Mouse (Mus musculus) ovary, postnatal 36 days (tissue): ENCODE data around the gene Slc38a3.

ENCODE experiments used
- DNase-seq: peaks from one replicate; pipeline ENCODE4 v3.0.0; 2022; ENCODE audit warnings: low spot score, mixed read lengths

The Slc38a3 gene

GRCm38 (mm10) chr9:107618098-107618497 lies 51.2 kb downstream of the Slc38a3 start:
- no peak for DNase-seq

- DNase-seq: no peak
Measured at GRCm38 (mm10) chr9:107617461-107617860, 51.9 kb downstream of the Slc38a3 start.

- no peak for DNase-seq
Measured at GRCm38 (mm10) chr9:107615035-107615434, 54.3 kb downstream of the Slc38a3 start.

GRCm38 (mm10) chr9:107612945-107613569 lies 56.3 kb downstream of the Slc38a3 start:
- DNase-seq: no peak

GRCm38 (mm10) chr9:107612191-107612944 lies 57.0 kb downstream of the Slc38a3 start:
- peak; percentile 99 for DNase-seq

GRCm38 (mm10) chr9:107611456-107612190 lies 57.7 kb downstream of the Slc38a3 start:
- no peak for DNase-seq

DNA sequence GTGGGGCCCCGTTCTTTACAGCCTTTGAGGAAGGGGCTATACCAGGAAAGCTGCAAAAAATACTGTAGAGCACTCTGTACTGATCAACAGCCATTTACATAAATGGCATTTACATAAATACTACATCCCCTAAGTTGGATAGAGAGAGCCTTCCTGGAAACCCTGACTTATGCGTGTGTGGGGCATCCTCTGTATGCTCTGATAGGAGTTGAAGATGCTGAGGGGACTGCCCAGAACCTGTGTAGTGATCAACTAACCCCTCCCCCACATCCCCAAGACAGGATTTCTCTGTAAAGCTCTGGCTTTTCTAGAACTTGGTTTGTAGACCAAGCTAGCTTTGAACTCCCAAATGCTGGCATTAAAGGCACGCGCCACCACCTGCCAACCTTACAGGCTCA lies 59.9 kb downstream of the Slc38a3 start:
- no peak for DNase-seq

- no peak for DNase-seq
Measured at GRCm38 (mm10) chr9:107608741-107609432, 60.4 kb downstream of the Slc38a3 start, which contains the start of gene Sema3b. TSS of gene Sema3b (minus strand) at chr9:107609229.

GRCm38 (mm10) chr9:107607653-107608245 lies 61.6 kb downstream of the Slc38a3 start:
- DNase-seq: no peak

DNA sequence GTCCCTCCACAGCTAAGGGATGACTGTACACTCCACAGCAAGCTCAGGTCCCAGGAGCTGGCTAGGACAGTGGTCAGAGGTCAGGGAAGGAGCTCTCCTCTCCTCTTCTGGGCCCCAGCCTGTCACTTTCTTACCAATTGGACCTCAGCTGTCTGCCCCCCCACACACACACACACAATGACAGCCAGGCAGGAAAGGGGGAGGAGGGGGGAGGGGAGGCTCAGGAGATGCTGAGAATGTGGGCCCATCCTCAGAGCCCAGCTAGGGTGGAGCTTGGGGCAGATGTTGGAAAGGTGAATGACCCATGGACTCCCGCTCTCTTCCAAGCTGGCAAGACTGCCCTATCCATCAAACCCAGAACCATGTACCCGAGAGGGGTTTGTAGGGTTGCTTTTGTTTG lies 62.3 kb downstream of the Slc38a3 start:
- DNase-seq: no peak

DNA sequence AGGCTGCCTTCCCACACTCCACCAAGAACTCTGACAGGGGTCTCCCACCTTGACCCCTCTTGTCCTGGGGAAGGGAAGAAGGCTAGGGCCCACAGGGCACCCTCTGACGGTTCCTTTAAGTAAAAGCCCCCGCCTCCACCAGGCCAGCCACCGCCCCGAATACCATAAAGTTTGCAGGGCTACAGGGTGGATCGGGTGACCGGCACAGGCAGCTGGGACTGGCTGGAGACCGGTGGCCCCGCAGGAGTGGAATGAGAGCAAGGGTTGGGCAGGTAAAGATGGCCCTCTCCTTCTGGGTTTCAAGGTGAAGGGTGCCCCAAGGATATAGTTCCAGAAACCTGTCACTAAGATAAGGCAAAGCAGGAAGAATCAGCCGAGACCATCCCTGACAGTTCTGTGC lies 62.7 kb downstream of the Slc38a3 start:
- no peak for DNase-seq

- DNase-seq: peak; percentile 64
Measured at GRCm38 (mm10) chr9:107605041-107605661, 64.2 kb downstream of the Slc38a3 start.

DNA sequence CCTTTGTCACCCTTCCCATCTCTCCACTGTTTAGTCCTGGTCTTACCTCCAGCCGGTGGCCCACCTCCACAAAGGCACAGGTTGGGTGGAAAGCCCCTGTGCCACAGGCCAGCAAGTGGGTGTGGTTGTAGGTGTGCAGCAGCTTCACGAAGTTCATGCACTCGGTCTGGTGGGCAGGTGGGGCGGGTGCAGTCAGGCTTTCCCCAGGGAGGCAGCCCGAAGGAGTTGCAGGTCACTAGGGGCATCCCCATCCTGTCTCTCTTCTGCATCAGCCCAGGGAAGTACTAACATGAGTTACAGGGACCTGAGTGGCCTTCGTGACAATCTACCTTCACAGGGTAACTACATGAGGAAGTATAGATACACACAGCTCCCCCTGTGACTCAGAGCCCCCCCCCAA lies 66.1 kb downstream of the Slc38a3 start:
- DNase-seq: no peak

GRCm38 (mm10) chr9:107602068-107602648 lies 67.2 kb downstream of the Slc38a3 start:
- peak; percentile 89 for DNase-seq

GRCm38 (mm10) chr9:107601275-107601674 lies 68.1 kb downstream of the Slc38a3 start:
- DNase-seq: no peak

DNA sequence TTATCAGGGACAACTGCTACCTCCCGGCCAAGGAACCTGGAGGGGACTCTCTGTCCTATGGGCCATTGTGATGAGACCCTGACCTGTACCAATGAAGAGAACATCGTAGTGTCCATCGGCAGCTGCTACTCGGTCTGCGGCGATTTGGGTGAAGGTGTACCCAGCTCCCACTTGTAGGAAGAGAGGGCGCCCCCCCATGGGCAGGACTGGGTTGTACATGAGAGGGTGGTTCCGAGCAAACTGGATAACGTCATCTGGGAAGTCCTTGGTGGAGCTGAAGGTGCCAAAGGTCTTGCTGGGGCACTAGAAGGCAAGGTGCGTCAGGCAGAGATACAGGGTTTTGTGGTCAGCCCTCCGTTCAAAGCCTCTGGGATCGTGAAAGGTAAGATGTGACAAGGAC lies 68.6 kb downstream of the Slc38a3 start:
- no peak for DNase-seq
